Mouse (Mus musculus): ENCODE results near the gene Cadm1.

GRCm38 (mm10) chr9:47545667-47546066, 15.7 kb downstream of the Cadm1 start:
- TF ChIP-seq CTCF (IDR thresholded peaks at IDR 0.05; ENCODE audit: control insufficient read depth, insufficient read depth, low read length) (no peak), POLR2A (IDR thresholded peaks at IDR 0.05; ENCODE audit: borderline replicate concordance, control insufficient read depth, low read depth, low read length) (no peak)
